Comparison of ENCODE assay signal across 15 mouse cellular contexts in the genomic region with DNA sequence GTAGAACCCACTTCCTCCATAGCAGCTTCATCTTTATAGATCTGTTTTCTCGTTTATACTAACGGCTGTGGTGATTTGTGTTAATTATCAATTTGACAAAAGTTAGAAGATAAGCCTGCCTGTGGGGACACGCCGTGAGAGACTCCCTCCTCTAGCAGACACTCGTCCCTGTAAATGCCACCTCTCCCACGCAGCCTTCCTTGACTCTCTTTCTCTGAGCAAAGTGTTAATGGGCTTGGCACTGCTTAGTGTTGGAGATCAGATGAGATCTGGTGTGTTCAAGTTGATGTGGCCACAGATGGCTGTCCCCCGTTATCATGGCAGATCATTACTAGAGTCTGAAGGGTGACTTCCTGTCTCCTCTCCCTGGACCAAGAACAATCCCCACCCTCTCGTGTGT.
"Had no signal": no experiment of that assay in that cellular context is flagged by ENCODE, and none has a peak within 500 bp of the region (broad histone marks: within the 10 kb centered on the region; RNA-seq: fewer than 3 reads in every experiment).

No protein-coding gene starts in this region.

- H3K4me1 ChIP-seq: kidney, embryonic 15.5 days; liver, embryonic 13.5 days; stomach, embryonic 15.5 days had no signal

- H3K36me3 ChIP-seq: kidney, embryonic 15.5 days; liver, embryonic 13.5 days; stomach, embryonic 15.5 days had no signal

- H3K27ac ChIP-seq: kidney, embryonic 15.5 days; liver, embryonic 13.5 days; stomach, embryonic 15.5 days had no signal

- H3K9me3 ChIP-seq: kidney, embryonic 15.5 days; liver, embryonic 13.5 days; stomach, embryonic 15.5 days had no signal

- H3K4me2 ChIP-seq: kidney, embryonic 15.5 days; liver, embryonic 13.5 days; midbrain, embryonic 11.5 days; stomach, embryonic 15.5 days had no signal

- DNase-seq: kidney, adult 11 months; kidney, adult 8-10 months; kidney, postnatal 10 days; kidney, postnatal 36 days; layer of hippocampus, postnatal 36 days; liver, embryonic 13.5 days; lung, adult 2 months; lung, postnatal 14 days; midbrain, embryonic 14.5 days; right cerebral cortex, postnatal 14 days; spleen, adult 18-20 months; thymus, postnatal 25 days had no signal

- H3K9ac ChIP-seq: kidney, embryonic 15.5 days; liver, embryonic 13.5 days; stomach, embryonic 15.5 days had no signal

- H3K4me3 ChIP-seq: kidney, embryonic 15.5 days; liver, embryonic 13.5 days; stomach, embryonic 15.5 days had no signal
